ENCODE assay signal across 9 mouse cellular contexts in genomic region chr12:61522148-61522828, GRCm38 (mm10). TPM values are rescaled to one million over a fixed set of nuclear protein-coding genes. Genes with fewer than 3 reads are reported as not detected.
DNase-seq lines count a peak whose midpoint lies in the region; ATAC-seq and TF ChIP-seq lines count a peak whose summit lies in the region.
"Had no signal": no experiment of that assay in that cellular context is flagged by ENCODE, and none has a peak within 500 bp of the region (broad histone marks: within the 10 kb centered on the region; RNA-seq: fewer than 3 reads in every experiment).

No protein-coding gene starts in this region.

- TF ChIP-seq CTCF in brain, embryonic 14.5 days (IDR thresholded peaks at IDR 0.05; ENCODE audit: borderline replicate concordance, extremely low read depth, insufficient read depth, insufficient read length) = no peak
- no peak for TF ChIP-seq CTCF in hindbrain, postnatal 0 days (IDR thresholded peaks at IDR 0.05; ENCODE audit: low read depth)

- no peaks in the 10 kb centered on the region for H3K36me3 ChIP-seq in heart, embryonic 13.5 days
- H3K36me3 ChIP-seq in hindbrain, postnatal 0 days (ENCODE audit: insufficient read depth, low read length) = no peaks in the 10 kb centered on the region
- H3K36me3 ChIP-seq in midbrain, embryonic 16.5 days (ENCODE audit: control insufficient read depth, insufficient read depth, low read length) = no peaks in the 10 kb centered on the region

- peak overlapping the region; percentile 79 for H3K9ac ChIP-seq in heart, embryonic 13.5 days
- peak overlapping the region; percentile 71 for H3K9ac ChIP-seq in hindbrain, postnatal 0 days (replicated peaks; ENCODE audit: low read length)
- H3K9ac ChIP-seq in midbrain, embryonic 16.5 days (ENCODE audit: low read depth, low read length) = peak overlapping the region; percentile 96

- ATAC-seq in heart, embryonic 13.5 days (ENCODE audit: extremely low read depth, insufficient number of reproducible peaks, low FRiP score, low TSS enrichment) = no peak
- peak; percentile 61 for ATAC-seq in hindbrain, postnatal 0 days
- ATAC-seq in midbrain, embryonic 16.5 days = peak; percentile 29

- no peaks in the 10 kb centered on the region for H3K9me3 ChIP-seq in heart, embryonic 13.5 days
- H3K9me3 ChIP-seq in hindbrain, postnatal 0 days (ENCODE audit: low read length) = no peaks in the 10 kb centered on the region
- H3K9me3 ChIP-seq in midbrain, embryonic 16.5 days (replicated peaks; ENCODE audit: control insufficient read depth, low read length, poor library complexity, severe bottlenecking) = no peaks in the 10 kb centered on the region

- no peak for TF ChIP-seq POLR2A in brain, embryonic 14.5 days (IDR thresholded peaks at IDR 0.05; ENCODE audit: borderline replicate concordance, extremely low read depth, insufficient read depth, insufficient read length, poor library complexity, severe bottlenecking)

- H3K4me1 ChIP-seq in heart, embryonic 13.5 days = peaks cover 26% of the 10 kb centered on the region
- H3K4me1 ChIP-seq in hindbrain, postnatal 0 days (ENCODE audit: insufficient read depth, low read length) = 0 out of 2 replicates have a peak, but pooled peaks cover 4% of the 10 kb centered on the region
- H3K4me1 ChIP-seq in midbrain, embryonic 16.5 days (ENCODE audit: control insufficient read depth, insufficient read depth, low read length) = peaks cover 9% of the 10 kb centered on the region; the same call in 1 of the 2 replicates

- DNase-seq in heart, postnatal 36 days = no peak
- peak; percentile 84 for DNase-seq in brain, embryonic 14.5 days (ENCODE audit: low read depth)
- peak; percentile 75 for DNase-seq in hindbrain, postnatal 0 days (ENCODE audit: low spot score)
- DNase-seq in adrenal gland, adult 2 months = no peak
- DNase-seq in natural killer cell, adult 2 months (ENCODE audit: low spot score in 2 of 2) = no peak
- DNase-seq in urinary bladder, postnatal 14 days (ENCODE audit: low spot score) = no peak

- peak overlapping the region; percentile 92 for H3K4me2 ChIP-seq in heart, embryonic 13.5 days
- H3K4me2 ChIP-seq in hindbrain, postnatal 0 days (ENCODE audit: low read depth, low read length) = peak overlapping the region; percentile 58
- peak overlapping the region; percentile 70 for H3K4me2 ChIP-seq in midbrain, embryonic 16.5 days (ENCODE audit: low read length)

- H3K27me3 ChIP-seq in heart, embryonic 13.5 days (replicated peaks) = peaks cover 59% of the 10 kb centered on the region
- no peaks in the 10 kb centered on the region for H3K27me3 ChIP-seq in hindbrain, postnatal 0 days (ENCODE audit: insufficient read depth, low read length)
- H3K27me3 ChIP-seq in midbrain, embryonic 16.5 days (ENCODE audit: control insufficient read depth, insufficient read depth, low read depth, low read length) = no peaks in the 10 kb centered on the region

- peak overlapping the region; percentile 67 for H3K4me3 ChIP-seq in heart, embryonic 13.5 days
- peak overlapping the region; percentile 75 for H3K4me3 ChIP-seq in hindbrain, postnatal 0 days (ENCODE audit: low read length)
- H3K4me3 ChIP-seq in midbrain, embryonic 16.5 days (ENCODE audit: low read depth, low read length) = peak overlapping the region; percentile 76

- WGBS in heart, embryonic 13.5 days = 4% methylated on average over 6 of the region's 6 CpGs
- WGBS in hindbrain, postnatal 0 days = 0% methylated on average over 6 of the region's 6 CpGs
- 3% methylated on average over 6 of the region's 6 CpGs for WGBS in midbrain, embryonic 16.5 days

- H3K27ac ChIP-seq in heart, embryonic 13.5 days (replicated peaks) = no peak overlapping the region
- H3K27ac ChIP-seq in hindbrain, postnatal 0 days = peak overlapping the region; percentile 90
- H3K27ac ChIP-seq in midbrain, embryonic 16.5 days (ENCODE audit: low read length) = peak overlapping the region; percentile 96

- intact Hi-C loops in heart, postnatal 36 days (cut with DNase I) = no loop called here

RNA-seq across cellular contexts. Expression of gene Lrfn5, which starts 0.7 kb away (rescaled TPM):
- 0.28 and 0.38 TPM in 2 replicates for polyA plus RNA-seq in heart, embryonic 13.5 days (2015; fragmentation: Nextera tagmentation; extraction: Ambion mirVana)
- total RNA-seq in heart, postnatal 36 days (2021) = not detected
- polyA plus RNA-seq in brain, embryonic 14.5 days (2012; rRNA removed) = 28.9 and 38.1 TPM in 2 replicates
- total RNA-seq in hindbrain, postnatal 0 days (2014; rRNA removed) = 92.1 and 97.0 TPM in 2 replicates
- 64.3 and 65.7 TPM in 2 replicates for polyA plus RNA-seq in hindbrain, postnatal 0 days (2015; fragmentation: Nextera tagmentation; extraction: Ambion mirVana)
- 79.0 and 101 TPM in 2 replicates for polyA plus RNA-seq in midbrain, embryonic 16.5 days (2015; fragmentation: Nextera tagmentation; extraction: Ambion mirVana)
- total RNA-seq in adrenal gland, adult 2 months (2021) = under 1 TPM; 0.07 to 0.14 TPM
- not detected in 2 replicates for polyA plus RNA-seq in adrenal gland, adult 2 months (2012; rRNA removed)
- total RNA-seq: neutrophil, adult 5-6 weeks had no signal

Comparison
In these comparisons a context has a peak if more than half of its experiments do, and no peak if none do; other contexts are left out.
1. DNase-seq: peak in brain, embryonic 14.5 days (single experiment) and hindbrain, postnatal 0 days (single experiment); none in heart, postnatal 36 days (0 of 2), adrenal gland, adult 2 months (single experiment), natural killer cell, adult 2 months (0 of 2) and urinary bladder, postnatal 14 days (single experiment).
2. RNA of gene Lrfn5, which starts 0.7 kb away (polyA plus RNA-seq): 79.0 to 101 TPM in midbrain, embryonic 16.5 days, 64.3 to 65.7 TPM in hindbrain, postnatal 0 days and 28.9 to 38.1 TPM in brain, embryonic 14.5 days; 0.28 to 0.38 TPM in heart, embryonic 13.5 days and not detected in adrenal gland, adult 2 months; every median in the first group is over 10 times any median in the second.
3. Peak in every context shown above with its lines, with median percentiles within 50 percentile points of each other: H3K4me2 ChIP-seq, H3K4me3 ChIP-seq and H3K9ac ChIP-seq.